Mouse (Mus musculus) liver (tissue): ENCODE measurements at regions not wholly inside any gene's neighbourhood (a gene's known extent, or its start where the extent isn't known, plus 50 kb on each side); places are given as distances from the start of the nearest gene placed in this dataset.

Experiments
- DNase-seq: peaks from one replicate; pipeline ENCODE4 v3.0.0-alpha.2; 2020; ENCODE audit warnings: mixed read lengths

DNA sequence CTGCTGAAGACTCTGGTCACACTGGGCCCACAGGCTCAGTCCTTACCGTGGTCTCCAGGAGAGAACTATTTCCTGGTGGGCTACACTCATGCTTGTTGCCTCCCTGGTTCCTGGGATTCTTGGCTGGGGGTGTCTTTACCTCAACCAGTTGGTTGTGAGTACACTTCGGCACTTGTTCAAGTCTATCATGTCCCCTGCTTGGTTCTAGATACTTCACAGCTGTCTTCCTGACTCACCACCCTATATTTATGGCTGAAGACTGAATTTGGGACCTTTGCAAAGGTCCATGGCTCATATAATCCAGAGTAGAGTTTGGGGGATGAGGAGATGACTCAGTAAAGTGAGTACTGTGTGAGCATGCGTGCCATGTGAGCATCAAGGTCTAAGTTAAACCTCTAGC, 245.0 kb upstream of the Habp2 start:
- DNase-seq = no peak

DNA sequence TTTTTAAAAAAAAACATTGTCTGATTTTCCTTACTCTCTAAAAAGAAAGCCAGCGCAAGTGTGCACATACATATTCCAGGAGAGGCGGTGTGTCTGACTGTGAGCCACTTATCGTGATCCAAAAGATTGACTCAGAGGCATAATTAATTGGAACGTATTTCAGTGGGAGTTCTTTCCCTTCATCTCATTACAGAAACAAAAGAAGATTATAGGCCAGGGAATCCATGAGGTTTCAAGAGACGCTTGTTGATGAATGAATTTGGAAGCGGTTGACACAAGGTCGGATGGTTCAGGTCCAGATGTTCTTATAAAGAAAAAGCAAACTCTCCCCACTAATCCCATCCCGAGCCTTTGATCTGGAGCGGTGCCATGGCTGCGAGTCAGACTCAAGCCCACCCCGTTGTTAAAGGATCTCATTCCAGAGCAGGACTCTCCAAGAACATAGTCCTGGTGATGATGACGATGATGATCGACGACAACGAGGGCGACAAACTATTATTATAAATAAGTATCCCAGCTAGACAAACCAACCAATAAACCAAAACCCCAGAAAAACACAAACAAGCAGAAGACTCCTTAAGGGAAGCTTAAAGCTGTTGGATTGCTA, 240.1 kb upstream of the Habp2 start:
- DNase-seq = no peak

DNA sequence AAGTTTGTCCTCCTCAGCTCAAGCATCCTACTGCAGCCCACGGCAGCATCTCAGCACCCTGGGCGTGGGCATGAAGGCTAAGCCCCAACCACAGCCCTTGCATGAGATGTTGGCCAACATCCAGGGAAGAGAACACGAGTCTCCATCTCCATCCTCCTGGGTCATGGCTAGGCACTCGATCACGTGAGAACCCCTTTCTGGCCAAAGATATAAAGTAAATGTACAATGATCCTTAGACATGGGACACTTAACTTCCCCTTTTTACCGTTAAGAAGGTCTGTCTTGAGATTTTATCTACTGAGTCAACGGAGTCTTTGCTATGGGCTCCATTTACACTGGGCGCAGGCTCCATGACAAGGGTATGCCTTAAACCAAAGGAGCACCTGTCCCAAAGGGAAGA, 232.8 kb upstream of the Habp2 start:
- DNase-seq = no peak

DNA sequence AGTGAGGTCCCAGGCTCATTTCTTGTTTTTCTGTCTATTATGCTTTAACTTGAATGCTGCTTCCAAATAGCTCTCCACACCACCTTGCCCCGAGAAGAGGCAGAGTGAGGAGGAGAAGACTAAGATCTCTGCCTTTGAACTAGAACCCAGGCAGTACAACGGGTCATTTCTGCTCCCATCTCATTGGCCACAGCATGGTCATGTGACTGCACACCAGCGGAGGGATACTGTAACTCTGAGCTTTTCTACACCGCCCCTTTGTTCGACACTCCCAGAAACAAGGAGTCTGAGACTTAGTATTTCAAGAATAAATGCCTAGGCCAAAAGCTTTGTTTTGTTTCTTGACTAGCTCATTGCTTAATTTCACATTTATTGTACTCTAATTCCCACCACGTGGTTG, 230.5 kb upstream of the Habp2 start:
- DNase-seq = no peak

DNA sequence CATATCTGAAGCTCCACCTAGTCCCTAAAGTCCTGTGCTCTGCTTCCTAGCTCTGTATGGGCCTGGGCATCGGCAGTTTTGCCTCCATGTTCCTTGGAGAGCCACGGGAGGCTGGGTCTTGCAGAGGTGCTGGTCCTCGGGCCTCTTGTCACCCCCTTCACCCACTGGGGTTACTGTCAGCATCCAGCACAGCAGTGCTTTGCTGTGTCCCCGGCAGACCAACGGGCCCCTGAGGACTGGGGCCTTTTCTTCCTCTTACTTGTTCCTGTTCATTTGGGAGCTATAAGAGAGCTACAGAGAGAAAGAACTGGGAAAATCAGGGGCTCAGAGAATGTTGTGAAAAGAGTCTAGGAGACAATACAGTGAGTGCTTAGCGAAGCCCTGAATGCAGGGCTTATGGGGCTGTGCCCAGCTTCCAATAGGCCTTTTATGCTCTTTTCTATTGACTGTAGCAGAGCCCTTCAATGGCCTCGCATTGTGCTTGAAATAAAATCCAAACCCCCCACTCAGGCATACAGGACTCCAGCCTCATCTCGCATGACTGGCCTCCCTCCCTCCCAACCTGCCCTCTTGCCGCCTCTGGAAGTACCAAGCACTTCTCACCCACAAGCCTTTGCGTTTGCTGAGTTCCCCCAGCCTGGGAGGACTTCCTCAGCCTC, 224.9 kb upstream of the Habp2 start:
- no peak for DNase-seq

DNA sequence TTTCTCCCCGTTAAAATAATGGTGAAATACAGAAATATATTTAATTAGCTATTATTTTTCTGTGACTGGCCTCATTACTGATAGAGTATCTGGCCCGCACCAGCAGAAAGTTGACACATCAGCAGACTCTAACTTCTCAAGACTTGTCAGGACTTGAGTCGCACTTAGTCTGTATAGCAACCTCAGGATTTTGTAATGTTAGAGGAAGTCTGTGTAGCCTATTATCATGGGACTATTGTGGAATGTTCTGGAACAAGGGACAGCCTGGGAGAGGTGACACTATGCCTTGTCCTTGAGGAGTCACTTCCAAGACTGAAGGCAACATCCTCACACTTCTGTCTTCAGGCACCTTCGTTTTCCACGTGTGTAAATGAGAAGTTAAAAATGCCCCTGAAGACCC, 223.8 kb upstream of the Habp2 start:
- DNase-seq = no peak

DNA sequence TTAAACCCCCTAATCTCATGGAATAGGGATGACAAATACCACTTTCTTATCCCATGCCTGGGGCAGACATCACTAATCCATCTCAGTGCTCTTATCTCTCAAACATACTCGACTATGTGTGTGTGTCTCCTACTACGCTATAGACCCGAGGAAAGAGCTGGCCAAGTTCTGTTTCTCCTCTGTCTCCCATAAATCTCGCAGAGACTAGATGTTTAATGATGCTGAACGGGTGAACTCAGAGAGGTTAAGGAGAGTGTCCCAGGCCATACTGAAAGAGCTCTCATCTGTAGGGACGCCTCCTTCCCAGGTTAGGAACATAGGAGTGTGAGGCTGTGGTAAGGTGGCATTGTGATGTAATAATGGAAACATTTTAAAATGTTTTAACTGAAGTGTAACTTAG, 221.2 kb upstream of the Habp2 start:
- DNase-seq = no peak

DNA sequence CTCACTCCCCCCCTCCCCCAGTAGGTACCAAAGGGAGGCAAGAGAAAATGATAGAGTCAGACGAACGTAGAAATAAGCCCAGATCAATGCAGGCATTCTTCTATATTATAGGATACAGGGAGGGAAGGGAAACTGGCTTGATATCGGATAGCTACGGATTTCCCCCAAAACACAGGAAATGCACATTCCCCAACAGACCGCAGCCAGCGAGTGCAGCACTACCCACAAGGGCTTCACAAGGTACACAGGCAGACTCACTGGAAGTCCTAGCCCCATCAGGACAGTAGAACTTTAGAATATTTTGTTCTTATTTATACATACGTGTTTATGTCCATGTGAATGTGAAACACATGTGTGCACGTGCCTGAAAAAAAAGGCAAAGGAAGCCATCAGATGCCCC, 218.8 kb upstream of the Habp2 start:
- DNase-seq = no peak

DNA sequence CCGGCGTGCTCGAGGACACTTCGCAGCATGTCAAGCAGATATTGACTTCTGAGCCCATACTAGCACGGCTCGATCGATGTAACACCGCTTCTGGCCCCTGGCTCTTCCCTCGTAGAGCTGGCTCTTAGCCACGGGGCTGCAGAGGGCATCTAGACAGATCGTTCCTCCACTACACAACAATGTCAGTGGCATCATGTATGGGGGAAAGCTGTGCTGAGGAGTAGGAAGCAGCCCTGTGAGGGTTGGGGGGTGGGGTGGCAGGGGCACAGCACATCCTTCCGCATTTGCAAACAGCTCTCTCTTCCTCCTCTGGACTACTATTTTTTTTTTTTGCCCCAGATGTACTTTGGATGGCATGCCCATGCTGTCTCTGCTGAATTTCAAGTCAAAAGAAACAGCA, 218.1 kb upstream of the Habp2 start:
- peak; percentile 20 for DNase-seq

DNA sequence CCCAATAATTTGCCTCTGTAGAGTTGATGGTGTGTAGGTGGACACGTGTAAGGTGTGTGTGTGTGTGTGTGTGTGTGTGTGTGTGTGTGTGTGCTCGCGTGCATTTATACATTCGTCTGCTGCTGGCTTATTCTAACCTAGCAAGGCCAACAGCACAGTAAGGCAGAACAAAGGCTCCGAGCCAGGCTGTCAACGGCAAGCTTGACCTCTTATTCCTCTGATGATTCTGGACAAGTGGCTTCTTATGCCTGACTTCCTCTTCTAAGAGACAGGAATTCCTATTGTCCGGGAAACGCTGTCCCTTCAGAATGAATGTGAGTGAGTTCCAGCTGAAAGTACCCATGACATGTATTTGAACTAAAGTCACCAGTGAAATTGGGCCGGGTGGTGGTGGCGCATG, 217.7 kb upstream of the Habp2 start:
- DNase-seq = no peak

DNA sequence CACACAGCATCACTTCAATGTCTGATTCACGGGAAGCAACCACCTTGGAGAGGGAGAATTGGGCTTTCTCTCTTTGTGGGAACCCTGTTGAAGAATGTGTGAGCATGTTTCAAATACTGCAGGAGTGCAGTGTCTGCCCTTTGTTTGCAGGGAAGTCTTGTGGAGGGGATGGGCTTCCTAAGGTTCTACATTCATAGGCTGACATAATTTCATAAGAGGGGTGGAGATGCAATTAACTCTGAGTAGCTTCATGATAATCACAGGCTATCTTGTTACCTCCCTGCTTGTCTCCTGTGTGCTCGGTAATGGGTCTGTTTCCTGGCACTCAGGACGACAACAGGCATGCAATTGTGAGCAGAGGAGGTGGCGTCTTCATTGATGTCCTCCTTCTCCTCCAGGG, 215.6 kb upstream of the Habp2 start:
- no peak for DNase-seq

DNA sequence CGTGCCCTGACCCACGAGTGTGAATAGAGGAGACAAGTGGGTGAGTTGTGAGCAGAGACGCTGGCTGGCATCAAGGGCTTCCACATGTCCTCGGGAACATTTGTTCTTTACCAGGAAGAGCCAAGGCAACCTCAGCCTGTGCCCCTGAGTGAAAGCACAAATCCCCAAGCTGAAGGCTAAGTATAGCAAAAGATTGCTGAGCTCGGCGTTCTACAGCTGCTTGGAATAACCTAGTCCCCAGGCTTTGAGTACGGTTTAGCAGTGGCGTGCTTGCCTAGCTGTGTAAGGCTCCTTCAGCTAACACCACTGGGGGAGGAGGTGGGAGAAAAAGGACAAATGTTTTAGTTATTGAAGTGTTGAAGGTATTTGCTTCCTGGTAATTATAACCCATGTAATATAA, 210.8 kb upstream of the Habp2 start:
- DNase-seq = no peak

DNA sequence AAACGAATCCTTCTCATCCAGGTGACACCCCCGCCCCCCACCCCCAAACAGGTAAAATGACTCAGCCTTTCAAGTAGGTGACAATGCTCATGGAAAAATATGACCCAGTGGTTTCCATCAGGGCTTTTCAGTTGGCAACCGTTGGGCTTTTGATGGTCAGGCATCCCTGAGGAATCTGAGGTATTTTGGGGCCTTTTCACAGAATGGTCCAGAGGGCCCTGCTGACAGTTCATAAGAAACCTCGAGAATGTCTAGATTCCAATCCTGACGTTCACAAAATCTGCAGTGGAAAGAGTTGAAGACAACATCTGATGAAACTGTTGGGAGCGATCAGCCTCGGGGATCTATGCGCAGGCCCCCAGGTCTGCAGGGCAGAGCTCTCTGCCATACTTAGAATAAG, 209.4 kb upstream of the Habp2 start:
- DNase-seq = no peak

DNA sequence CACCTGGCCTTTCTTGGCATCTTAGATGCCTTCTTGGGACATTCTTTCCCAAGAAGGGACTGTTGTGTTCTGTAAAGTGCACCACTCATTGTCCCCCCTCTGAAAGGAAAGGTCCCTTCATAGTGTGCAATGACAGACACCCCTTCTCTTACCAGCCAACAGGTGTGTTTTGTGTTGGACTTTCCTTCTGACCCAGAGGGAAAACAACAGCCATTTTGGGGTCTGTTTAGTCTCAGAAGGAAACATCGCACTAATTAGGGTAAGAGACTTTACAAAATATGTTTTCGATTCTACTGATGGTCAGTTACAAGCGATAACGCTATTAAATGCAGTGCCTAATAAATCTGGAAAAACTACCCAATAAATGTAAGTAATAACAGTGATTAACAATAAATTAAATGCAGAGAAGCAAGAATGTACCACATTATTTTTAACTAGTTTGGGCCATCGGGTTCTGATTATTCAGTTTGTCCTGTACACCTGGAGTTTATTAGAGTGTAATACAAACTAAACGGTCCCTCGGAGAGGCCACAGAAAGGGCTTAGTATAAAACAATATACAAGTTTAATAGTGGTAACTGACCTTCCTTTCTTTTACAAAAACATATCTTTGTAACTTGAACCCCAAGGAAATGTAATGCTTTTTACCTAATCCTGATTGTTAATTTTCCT, 200.4 kb upstream of the Habp2 start:
- DNase-seq = no peak

DNA sequence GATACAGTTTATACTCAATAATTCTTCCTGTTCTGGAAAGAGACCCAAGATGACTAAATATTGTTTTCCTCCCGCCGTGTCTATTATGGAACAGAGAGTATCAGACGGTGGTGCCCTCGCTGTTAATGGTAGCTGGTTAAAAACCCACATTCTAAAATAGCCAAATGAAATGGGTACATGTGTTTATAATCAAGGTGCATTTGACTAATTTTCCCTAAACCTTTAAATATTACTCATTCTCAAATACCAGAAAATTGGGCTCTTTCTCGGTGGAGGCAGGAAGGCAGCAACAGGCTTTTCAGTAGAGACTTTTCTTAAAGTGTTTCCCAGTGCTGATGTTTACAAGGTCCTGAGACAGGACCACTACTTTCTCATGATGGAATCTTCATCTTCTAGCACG, 199.8 kb upstream of the Habp2 start:
- no peak for DNase-seq

DNA sequence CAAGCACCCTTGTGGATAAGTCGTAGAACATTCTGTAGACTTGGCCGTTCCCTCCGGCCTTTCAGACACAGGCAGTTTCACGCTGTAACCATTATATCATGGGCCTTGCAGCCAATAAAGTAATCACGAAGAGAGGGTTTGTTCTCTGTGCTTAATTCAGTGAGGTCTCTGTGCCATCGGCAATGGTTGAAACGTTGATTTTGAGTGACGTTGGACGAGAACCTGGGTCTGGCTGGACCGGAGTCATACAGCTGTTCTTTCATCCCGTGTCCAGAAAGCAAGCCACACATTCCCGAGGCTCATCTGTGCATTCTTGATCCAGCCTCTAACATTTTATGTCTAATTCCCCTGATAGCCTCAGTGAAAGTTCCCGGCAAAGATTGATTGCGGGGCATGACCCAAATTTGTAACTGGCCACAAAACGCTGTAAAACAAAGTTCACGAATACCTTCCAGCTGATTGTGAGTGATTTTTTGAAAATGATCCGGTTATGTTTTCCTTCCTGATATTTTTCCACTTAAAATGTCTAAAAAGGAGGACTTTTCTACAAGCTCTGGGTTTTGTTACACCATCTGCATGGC, 197.1 kb upstream of the Habp2 start:
- DNase-seq = no peak

DNA sequence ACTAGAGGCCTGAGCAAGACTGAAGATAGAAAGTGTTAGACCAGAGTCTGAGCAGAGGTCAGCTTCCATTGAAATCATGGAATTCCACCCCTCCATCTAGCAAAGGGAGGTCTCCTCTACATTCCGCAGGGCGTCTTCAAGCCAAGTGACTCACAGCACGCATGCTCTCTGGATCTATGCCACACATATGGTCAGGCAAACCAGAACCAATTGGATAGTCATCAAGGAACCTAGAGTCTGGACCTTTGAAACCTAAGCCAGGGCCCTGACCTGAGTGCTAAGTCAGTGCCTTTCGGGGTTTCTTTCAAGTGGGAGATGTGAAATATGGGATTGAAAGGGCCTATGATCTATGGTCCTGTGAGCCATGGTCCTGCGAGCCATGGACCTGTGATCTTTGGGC, 195.4 kb upstream of the Habp2 start:
- DNase-seq = no peak

DNA sequence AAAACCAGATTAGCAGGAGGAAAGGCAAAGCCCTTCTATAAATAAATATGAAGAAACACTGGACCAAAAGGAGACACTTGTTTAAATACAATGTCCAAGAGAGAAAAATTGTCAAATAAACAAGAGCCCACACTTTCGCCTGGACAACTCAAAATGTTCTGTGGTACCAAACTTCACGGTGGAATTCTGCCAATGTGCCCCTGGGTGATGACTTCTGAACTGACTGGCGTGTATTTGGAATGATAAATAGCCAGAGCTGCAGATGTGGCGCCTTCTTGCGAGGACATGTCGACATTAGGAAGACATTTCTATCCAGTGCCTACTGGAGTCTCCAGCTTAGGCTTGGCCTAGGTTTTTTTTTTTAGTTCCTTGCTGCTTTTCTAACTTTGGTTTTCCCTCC, 191.1 kb upstream of the Habp2 start:
- DNase-seq = no peak

DNA sequence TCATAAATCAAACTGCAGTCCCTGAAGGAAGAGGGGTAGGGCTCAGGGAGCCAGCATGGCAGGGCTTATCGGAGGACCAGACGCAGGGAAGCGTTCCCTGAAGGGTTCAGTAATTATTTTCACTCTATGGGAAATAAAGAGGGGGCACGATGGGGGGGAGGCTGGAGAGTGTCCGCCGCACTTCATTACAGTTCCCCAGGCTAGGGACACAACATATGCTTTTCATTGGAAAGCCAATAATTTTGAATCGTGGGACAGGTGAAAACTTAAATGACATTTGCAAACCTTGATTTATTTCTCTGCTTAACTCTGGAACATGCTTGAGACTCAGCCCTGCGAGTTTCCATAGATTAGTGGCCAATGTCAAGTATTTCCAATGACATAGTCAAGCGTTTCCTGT, 187.2 kb upstream of the Habp2 start:
- DNase-seq = no peak

DNA sequence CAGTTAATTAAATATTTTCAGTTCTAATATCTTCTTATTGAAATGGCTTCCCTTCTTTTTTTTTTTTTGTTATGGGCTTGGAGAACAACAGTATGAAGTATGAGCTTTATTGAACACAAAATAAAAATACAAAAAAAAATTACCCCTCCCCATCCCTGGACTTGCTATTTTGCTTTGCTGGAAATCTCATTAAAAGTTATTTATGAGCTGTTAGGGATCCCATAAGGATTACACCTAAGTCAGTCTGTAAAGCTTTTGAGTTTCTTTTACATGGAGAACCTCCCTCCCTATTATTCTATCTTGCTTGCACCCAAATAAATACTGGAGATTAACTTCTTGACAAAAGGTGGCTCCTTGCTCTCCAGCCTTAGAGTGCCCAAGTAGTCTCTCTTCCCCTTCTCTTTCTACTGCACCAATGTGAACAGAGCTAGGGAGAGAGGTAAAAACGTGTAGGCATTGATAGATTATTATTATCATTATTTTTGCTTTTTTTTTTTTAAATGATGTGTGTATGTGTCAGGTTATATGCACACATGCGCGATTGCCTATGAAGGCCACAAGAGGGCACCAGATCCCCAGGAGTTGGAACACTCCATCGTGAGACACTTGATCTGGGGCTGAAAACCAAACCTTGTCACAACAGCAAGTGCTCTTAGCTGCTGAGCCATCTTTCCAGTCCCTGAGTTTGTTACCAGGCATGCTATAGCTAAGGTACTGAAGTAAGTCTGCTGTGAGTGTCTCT, 186.6 kb upstream of the Habp2 start:
- no peak for DNase-seq

DNA sequence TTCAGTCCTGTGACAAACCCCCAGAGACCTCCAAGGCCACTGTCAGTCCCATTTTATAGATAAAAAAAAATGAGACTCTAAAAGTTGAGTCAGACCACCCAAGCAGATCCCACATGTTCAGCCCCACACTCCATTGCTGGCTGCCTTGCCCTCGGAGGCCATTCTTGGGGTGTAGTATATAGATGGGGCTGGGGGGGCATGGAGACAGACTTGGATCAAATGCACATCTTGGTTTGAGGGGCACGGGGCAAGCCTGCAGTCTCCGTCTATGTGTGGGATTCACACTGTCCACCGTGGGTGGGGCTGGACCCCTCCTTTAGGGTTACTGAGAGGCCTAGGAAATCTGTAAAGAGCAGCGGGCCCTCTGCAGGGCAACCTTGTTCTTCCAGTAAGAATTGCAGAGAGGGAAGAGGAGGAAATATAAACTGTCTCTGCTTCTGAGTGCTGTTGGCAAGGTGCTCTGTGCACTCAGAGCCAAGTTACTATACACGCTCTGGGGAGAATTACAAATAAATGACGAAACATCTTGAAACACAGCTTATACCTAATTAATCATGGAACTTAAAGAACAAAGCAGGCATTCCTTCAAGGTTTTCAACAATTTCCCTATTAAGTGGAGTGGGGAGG, 184.4 kb upstream of the Habp2 start:
- DNase-seq = no peak

DNA sequence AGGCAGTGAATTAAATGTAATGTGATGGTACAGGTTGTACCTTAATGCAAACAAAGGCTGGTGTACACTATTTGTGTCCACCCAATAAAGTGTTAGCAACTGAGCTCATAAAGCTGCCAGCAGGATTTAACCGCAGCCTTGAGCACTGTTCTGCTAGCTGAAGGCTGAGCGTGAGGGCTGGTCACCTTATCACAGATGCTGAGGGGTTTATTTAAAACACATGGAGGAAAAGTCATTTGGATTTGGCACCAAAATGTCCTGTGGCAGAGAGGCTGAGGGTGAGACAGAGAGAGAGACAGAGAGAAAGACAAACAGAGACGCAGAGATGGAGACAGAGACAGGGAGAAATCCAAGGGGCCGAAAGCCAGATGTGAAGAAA, 181.9 kb upstream of the Habp2 start:
- DNase-seq = no peak

DNA sequence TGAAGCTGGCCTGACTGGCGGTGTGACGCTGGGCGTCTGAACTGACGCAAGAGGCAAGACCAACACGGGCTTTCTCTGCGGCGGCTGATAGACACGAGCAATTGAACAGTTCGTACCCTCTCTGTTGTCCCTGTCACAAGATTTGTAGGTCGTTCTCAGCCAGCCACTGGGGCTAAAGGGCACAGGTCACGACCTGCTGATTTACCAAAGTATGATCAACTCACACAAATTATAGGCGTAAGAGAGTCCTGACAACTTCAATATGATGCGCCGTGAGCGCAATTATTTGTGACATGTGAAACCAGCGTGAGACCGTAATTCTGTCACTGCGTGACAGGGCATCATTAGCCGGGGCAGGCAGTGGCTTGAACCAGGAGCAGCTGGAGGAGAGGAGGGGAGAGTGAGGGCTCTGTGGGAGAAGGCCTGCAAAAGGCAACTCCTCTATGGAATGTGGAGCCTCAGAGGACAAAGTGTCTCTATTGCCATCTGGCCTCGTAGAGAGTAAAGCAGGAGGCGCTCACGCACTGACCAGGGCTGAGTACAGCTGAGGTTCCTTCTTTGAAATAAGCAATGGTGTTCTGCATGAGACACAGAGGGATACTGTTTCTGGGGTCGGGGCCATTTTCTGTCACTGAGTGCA, 181.4 kb upstream of the Habp2 start:
- no peak for DNase-seq
